Mouse (Mus musculus) E14TG2a.4 (cell line): ENCODE measurements around the gene Sult4a1.

Source experiments
- CTCF ChIP-seq: conservative IDR thresholded peaks from 2 replicates; pipeline ENCODE4 v1.5.1; 2014; ENCODE audit warnings: low read length
- NANOG ChIP-seq: IDR thresholded peaks from 2 replicates; pipeline ENCODE4 v1.6.1; 2014; ENCODE audit warnings: borderline replicate concordance, low read length, mixed read lengths

DNA sequence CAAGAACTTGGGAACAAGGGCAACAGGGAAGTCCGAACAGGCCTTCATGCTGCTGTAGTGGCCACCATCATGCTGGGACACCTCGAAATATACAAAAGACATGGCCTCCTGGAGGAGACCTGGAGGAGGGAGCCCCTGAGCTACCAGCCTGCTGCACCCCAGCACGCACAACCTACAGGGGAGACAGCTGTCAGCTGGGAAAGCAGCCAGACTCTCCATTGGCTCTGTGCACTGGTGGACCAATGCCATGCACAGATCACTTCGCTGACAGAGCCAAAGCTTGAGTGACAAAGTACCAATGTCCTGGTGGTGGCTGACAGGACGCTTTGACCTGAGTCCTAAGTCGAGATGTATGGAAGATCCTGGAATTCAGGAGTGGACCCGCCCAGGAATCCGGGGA lies 9.5 kb downstream of the Sult4a1 start:
- TF ChIP-seq CTCF = no peak
- TF ChIP-seq NANOG = no peak
